Mouse (Mus musculus) heart, embryonic 10.5 days (tissue): ENCODE data around the gene Padi3. TPM values are rescaled to one million over a fixed set of nuclear protein-coding genes. Genes with fewer than 3 reads are reported as not detected.

Source experiments
- DNase-seq: peaks from one replicate; pipeline ENCODE4 v3.0.0-alpha.2; 2017; ENCODE audit warnings: low spot score
- H3K27ac ChIP-seq: fragments of 300-500 bp; sonication (generic); 2 replicates; pipeline ENCODE4 v1.5.1; 2016; ENCODE audit warnings: mild to moderate bottlenecking
- H3K27me3 ChIP-seq: fragments of 300-500 bp; sonication (generic); 2 replicates; pipeline ENCODE4 v1.6.1; 2016; ENCODE audit warnings: mild to moderate bottlenecking; ENCODE audit not compliant: poor library complexity, insufficient read depth, severe bottlenecking
- H3K36me3 ChIP-seq: fragments of 300-500 bp; sonication (generic); 2 replicates; pipeline ENCODE4 v1.6.1; 2016; ENCODE audit warnings: mild to moderate bottlenecking, moderate library complexity
- H3K4me1 ChIP-seq: fragments of 300-500 bp; sonication (generic); 2 replicates; pipeline ENCODE4 v1.6.1; 2016; ENCODE audit warnings: mild to moderate bottlenecking
- H3K4me3 ChIP-seq: fragments of 300-500 bp; sonication (generic); 2 replicates; pipeline ENCODE4 v1.5.1; 2016; ENCODE audit warnings: mild to moderate bottlenecking, moderate library complexity
- H3K9me3 ChIP-seq: fragments of 300-500 bp; sonication (generic); 2 replicates; pipeline ENCODE4 v1.6.1; 2016; ENCODE audit warnings: mild to moderate bottlenecking, moderate library complexity
- WGBS: fragments of 180-500 bp; shearing (Covaris S2); methylation state at CpG from one replicate; pipeline ENCODE4 v1.1.7; 2016; 5-methylcytosine and 5-hydroxymethylcytosine counted together
- polyA plus RNA-seq: library from polyadenylated mRNA; unstranded; fragments of >200 nt; fragmentation: Nextera tagmentation; extraction: Ambion mirVana; gene quantifications from 2 replicates; pipeline ENCODE4 v1.2.1, GENCODE M21; 2016

The Padi3 gene
- polyA plus RNA-seq, 1 experiment from 2014 or later, result 0.87 TPM

GRCm38 (mm10) chr4:140788264-140788663 is 22.2 kb downstream of the Padi3 start:
- 85% methylated on average over 6 of the region's 6 CpGs for WGBS
- no peak for DNase-seq
- Histone ChIP-seq H3K27me3 (0 out of 2 replicates have a peak, but pooled peaks cover 7% of the 10 kb centered on the region), H3K4me3 (no peak overlapping the region), H3K9me3 (0 out of 2 replicates have a peak, but pooled peaks cover 3% of the 10 kb centered on the region), H3K27ac (no peak overlapping the region), H3K36me3 (no peaks in the 10 kb centered on the region), H3K4me1 (peaks cover 22% of the 10 kb centered on the region)

GRCm38 (mm10) chr4:140787414-140787813 is 23.0 kb downstream of the Padi3 start:
- DNase-seq, result no peak
- 67% methylated on average over 3 of the region's 4 CpGs for WGBS
- Histone ChIP-seq H3K9me3 (0 out of 2 replicates have a peak, but pooled peaks cover 3% of the 10 kb centered on the region), H3K27ac (no peak overlapping the region), H3K27me3 (no peaks in the 10 kb centered on the region), H3K4me1 (peaks cover 17% of the 10 kb centered on the region), H3K4me3 (no peak overlapping the region), H3K36me3 (no peaks in the 10 kb centered on the region)

- peaks cover 21% of the 10 kb centered on the region for H3K4me1 ChIP-seq
Measured at GRCm38 (mm10) chr4:140785217-140785616, 25.2 kb downstream of the Padi3 start.

GRCm38 (mm10) chr4:140784292-140784945 is 26.0 kb downstream of the Padi3 start:
- no peak overlapping the region for H3K4me3 ChIP-seq
- 92% methylated on average over 9 of the region's 9 CpGs for WGBS
- H3K4me1 ChIP-seq, result peaks cover 21% of the 10 kb centered on the region
- 0 out of 2 replicates have a peak, but pooled peaks cover 3% of the 10 kb centered on the region for H3K9me3 ChIP-seq
- H3K36me3 ChIP-seq, result no peaks in the 10 kb centered on the region
- DNase-seq, result no peak
- H3K27ac ChIP-seq, result no peak overlapping the region
- H3K27me3 ChIP-seq, result no peaks in the 10 kb centered on the region

More at GRCm38 (mm10) chr4:140785217-140785616, 25.2 kb downstream of the Padi3 start:
- Histone ChIP-seq H3K36me3 (no peaks in the 10 kb centered on the region), H3K9me3 (0 out of 2 replicates have a peak, but pooled peaks cover 3% of the 10 kb centered on the region), H3K27ac (no peak overlapping the region), H3K27me3 (no peaks in the 10 kb centered on the region), H3K4me3 (no peak overlapping the region)
- WGBS, result 85% methylated on average over 5 of the region's 5 CpGs
- no peak for DNase-seq

- Histone ChIP-seq H3K36me3 (no peaks in the 10 kb centered on the region), H3K27me3 (no peaks in the 10 kb centered on the region), H3K27ac (no peak overlapping the region), H3K9me3 (0 out of 2 replicates have a peak, but pooled peaks cover 3% of the 10 kb centered on the region), H3K4me3 (no peak overlapping the region), H3K4me1 (peaks cover 17% of the 10 kb centered on the region)
- DNase-seq, result no peak
- 80% methylated on average over 9 of the region's 9 CpGs for WGBS
Measured at GRCm38 (mm10) chr4:140782821-140783220, 27.6 kb downstream of the Padi3 start.

- H3K4me3 ChIP-seq, result no peak overlapping the region
- H3K27me3 ChIP-seq, result no peaks in the 10 kb centered on the region
- 77% methylated on average over 14 of the region's 14 CpGs for WGBS
- H3K27ac ChIP-seq, result peak overlapping the region; percentile 81; the same call in 1 of the 2 replicates
- DNase-seq, result no peak
- H3K9me3 ChIP-seq, result 0 out of 2 replicates have a peak, but pooled peaks cover 3% of the 10 kb centered on the region
- peaks cover 17% of the 10 kb centered on the region for H3K4me1 ChIP-seq
- no peaks in the 10 kb centered on the region for H3K36me3 ChIP-seq
Measured at GRCm38 (mm10) chr4:140780507-140780906, 29.9 kb downstream of the Padi3 start.

- H3K4me1 ChIP-seq, result peaks cover 18% of the 10 kb centered on the region
- 17% methylated on average over 19 of the region's 19 CpGs for WGBS
- H3K4me3 ChIP-seq, result peak overlapping the region; percentile 19; the same call in 1 of the 2 replicates
- H3K9me3 ChIP-seq, result 0 out of 2 replicates have a peak, but pooled peaks cover 3% of the 10 kb centered on the region
- H3K36me3 ChIP-seq, result no peaks in the 10 kb centered on the region
- no peaks in the 10 kb centered on the region for H3K27me3 ChIP-seq
- peak; percentile 90 for DNase-seq
- H3K27ac ChIP-seq, result peak overlapping the region; percentile 81
Measured at GRCm38 (mm10) chr4:140779803-140780397, 30.5 kb downstream of the Padi3 start.

GRCm38 (mm10) chr4:140776623-140777022 is 33.8 kb downstream of the Padi3 start:
- 68% methylated on average over 13 of the region's 13 CpGs for WGBS
- no peak for DNase-seq
- 0 out of 2 replicates have a peak, but pooled peaks cover 5% of the 10 kb centered on the region for H3K27me3 ChIP-seq
- no peak overlapping the region for H3K27ac ChIP-seq
- no peaks in the 10 kb centered on the region for H3K36me3 ChIP-seq
- peaks cover 25% of the 10 kb centered on the region for H3K4me1 ChIP-seq
- no peak overlapping the region for H3K4me3 ChIP-seq
- no peaks in the 10 kb centered on the region for H3K9me3 ChIP-seq

- Histone ChIP-seq H3K4me3 (no peak overlapping the region), H3K36me3 (no peaks in the 10 kb centered on the region), H3K27me3 (0 out of 2 replicates have a peak, but pooled peaks cover 5% of the 10 kb centered on the region), H3K27ac (no peak overlapping the region), H3K9me3 (no peaks in the 10 kb centered on the region), H3K4me1 (peaks cover 28% of the 10 kb centered on the region)
- 75% methylated on average over 10 of the region's 10 CpGs for WGBS
- no peak for DNase-seq
Measured at GRCm38 (mm10) chr4:140775876-140776275, 34.6 kb downstream of the Padi3 start.

- Histone ChIP-seq H3K27ac (peak overlapping the region; percentile 33), H3K4me1 (peaks cover 26% of the 10 kb centered on the region)
- 87% methylated on average over 9 of the region's 9 CpGs for WGBS
Measured at GRCm38 (mm10) chr4:140774893-140775292, 35.6 kb downstream of the Padi3 start.

GRCm38 (mm10) chr4:140774025-140774800 is 36.2 kb downstream of the Padi3 start, which contains the start of gene Padi4:
Padi4 (minus strand) TSS chr4:140774236.
- H3K4me3 ChIP-seq, result no peak within 1 kb of the TSS
- 0 out of 2 replicates have a peak, but pooled peaks cover 5% of the 10 kb centered on the region for H3K27me3 ChIP-seq
- H3K9me3 ChIP-seq, result no peaks in the 10 kb centered on the region
- peak within 1 kb of the TSS; percentile 36 for H3K27ac ChIP-seq
- no peaks in the 10 kb centered on the region for H3K36me3 ChIP-seq
- 86% methylated on average over 21 of the region's 21 CpGs for WGBS
- DNase-seq, result no peak
- H3K4me1 ChIP-seq, result peaks cover 21% of the 10 kb centered on the region

More at GRCm38 (mm10) chr4:140774893-140775292, 35.6 kb downstream of the Padi3 start:
- Histone ChIP-seq H3K36me3 (no peaks in the 10 kb centered on the region), H3K9me3 (no peaks in the 10 kb centered on the region), H3K27me3 (0 out of 2 replicates have a peak, but pooled peaks cover 5% of the 10 kb centered on the region), H3K4me3 (no peak overlapping the region)
- no peak for DNase-seq

GRCm38 (mm10) chr4:140771091-140771490 is 39.4 kb downstream of the Padi3 start:
- H3K27ac ChIP-seq, result no peak overlapping the region
- H3K27me3 ChIP-seq, result peaks cover 23% of the 10 kb centered on the region; the same call in 1 of the 2 replicates
- H3K36me3 ChIP-seq, result no peaks in the 10 kb centered on the region
- H3K9me3 ChIP-seq, result no peaks in the 10 kb centered on the region
- H3K4me1 ChIP-seq, result peaks cover 22% of the 10 kb centered on the region
- no peak for DNase-seq
- no peak overlapping the region for H3K4me3 ChIP-seq
- WGBS, result 33% methylated on average over 4 of the region's 4 CpGs
